Mouse (Mus musculus) hindbrain, embryonic 10.5 days (tissue): Measurements from ENCODE around the gene Plgrkt. TPM values are rescaled to one million over a fixed set of nuclear protein-coding genes. Genes with fewer than 3 reads are reported as not detected.

ENCODE experiments used
- DNase-seq: peaks from one replicate; pipeline ENCODE4 v3.0.0-alpha.2; 2017; ENCODE audit warnings: low spot score
- H3K27ac ChIP-seq: fragments of 300-500 bp; sonication (generic); 2 replicates; pipeline ENCODE4 v1.5.1; 2016; ENCODE audit warnings: mild to moderate bottlenecking, moderate library complexity
- H3K27me3 ChIP-seq: fragments of 300-500 bp; sonication (generic); 2 replicates; pipeline ENCODE4 v1.6.1; 2016; ENCODE audit warnings: mild to moderate bottlenecking; ENCODE audit not compliant: poor library complexity, insufficient read depth, severe bottlenecking
- H3K36me3 ChIP-seq: fragments of 300-500 bp; sonication (generic); 2 replicates; pipeline ENCODE4 v1.6.1; 2016; ENCODE audit warnings: mild to moderate bottlenecking, moderate library complexity
- H3K4me1 ChIP-seq: fragments of 300-500 bp; sonication (generic); replicated peaks from 2 replicates; pipeline ENCODE4 v1.6.1; 2016; ENCODE audit warnings: mild to moderate bottlenecking
- H3K4me3 ChIP-seq: fragments of 300-500 bp; sonication (generic); 2 replicates; pipeline ENCODE4 v1.5.1; 2016; ENCODE audit warnings: mild to moderate bottlenecking, moderate library complexity
- H3K9me3 ChIP-seq: fragments of 300-500 bp; sonication (generic); 2 replicates; pipeline ENCODE4 v1.6.1; 2016; ENCODE audit warnings: mild to moderate bottlenecking, moderate library complexity
- WGBS: fragments of 180-500 bp; shearing (Covaris S2); methylation state at CpG from one replicate; pipeline ENCODE4 v1.1.7; 2016; 5-methylcytosine and 5-hydroxymethylcytosine counted together
- polyA plus RNA-seq: library from polyadenylated mRNA; unstranded; fragments of >200 nt; fragmentation: Nextera tagmentation; extraction: Ambion mirVana; gene quantifications from 2 replicates; pipeline ENCODE4 v1.2.1, GENCODE M21; 2016

Gene Plgrkt
- polyA plus RNA-seq, 1 experiment from 2014 or later, result 57.3 TPM

- H3K4me1 ChIP-seq, result 0 out of 2 replicates have a peak, but pooled peaks cover 6% of the 10 kb centered on the region
- peaks cover 8% of the 10 kb centered on the region for H3K9me3 ChIP-seq
- 91% methylated on average over 4 of the region's 4 CpGs for WGBS
- no peaks in the 10 kb centered on the region for H3K27me3 ChIP-seq
- H3K27ac ChIP-seq, result no peak overlapping the region
- no peak overlapping the region for H3K4me3 ChIP-seq
- H3K36me3 ChIP-seq, result no peaks in the 10 kb centered on the region
- no peak for DNase-seq
Measured at GRCm38 (mm10) chr19:29399786-29400185, 32.6 kb upstream of the Plgrkt start.

GRCm38 (mm10) chr19:29396353-29396752 is 29.2 kb upstream of the Plgrkt start:
- no peak for DNase-seq
- 89% methylated on average over 1 of the region's 1 CpGs for WGBS

GRCm38 (mm10) chr19:29394721-29395120 is 27.5 kb upstream of the Plgrkt start:
- Histone ChIP-seq H3K27ac (no peak overlapping the region), H3K36me3 (no peaks in the 10 kb centered on the region), H3K9me3 (peaks cover 8% of the 10 kb centered on the region), H3K4me3 (no peak overlapping the region), H3K4me1 (no peaks in the 10 kb centered on the region), H3K27me3 (no peaks in the 10 kb centered on the region)
- DNase-seq, result no peak
- 95% methylated on average over 2 of the region's 2 CpGs for WGBS

More at GRCm38 (mm10) chr19:29396353-29396752, 29.2 kb upstream of the Plgrkt start:
- Histone ChIP-seq H3K4me3 (no peak overlapping the region), H3K9me3 (peaks cover 8% of the 10 kb centered on the region), H3K4me1 (no peaks in the 10 kb centered on the region), H3K27ac (no peak overlapping the region), H3K36me3 (no peaks in the 10 kb centered on the region), H3K27me3 (no peaks in the 10 kb centered on the region)

- no peaks in the 10 kb centered on the region for H3K36me3 ChIP-seq
- WGBS, result 89% methylated on average over 9 of the region's 9 CpGs
- no peak for DNase-seq
- no peak overlapping the region for H3K27ac ChIP-seq
- H3K4me1 ChIP-seq, result no peaks in the 10 kb centered on the region
- H3K4me3 ChIP-seq, result no peak overlapping the region
- H3K27me3 ChIP-seq, result no peaks in the 10 kb centered on the region
- peaks cover 4% of the 10 kb centered on the region for H3K9me3 ChIP-seq
Measured at GRCm38 (mm10) chr19:29393333-29393732, 26.1 kb upstream of the Plgrkt start.

GRCm38 (mm10) chr19:29391279-29391678 is 24.1 kb upstream of the Plgrkt start:
- Histone ChIP-seq H3K27me3 (no peaks in the 10 kb centered on the region), H3K27ac (no peak overlapping the region), H3K4me1 (no peaks in the 10 kb centered on the region), H3K9me3 (no peaks in the 10 kb centered on the region), H3K4me3 (no peak overlapping the region), H3K36me3 (no peaks in the 10 kb centered on the region)
- no peak for DNase-seq
- WGBS, result 76% methylated on average over 4 of the region's 4 CpGs

- Histone ChIP-seq H3K9me3 (no peaks in the 10 kb centered on the region), H3K27ac (no peak overlapping the region), H3K27me3 (no peaks in the 10 kb centered on the region), H3K4me1 (no peaks in the 10 kb centered on the region), H3K36me3 (no peaks in the 10 kb centered on the region), H3K4me3 (no peak overlapping the region)
- DNase-seq, result no peak
- WGBS, result 84% methylated on average over 5 of the region's 5 CpGs
Measured at GRCm38 (mm10) chr19:29390483-29390882, 23.3 kb upstream of the Plgrkt start.

GRCm38 (mm10) chr19:29388818-29389217 is 21.6 kb upstream of the Plgrkt start:
- no peak for DNase-seq
- no peaks in the 10 kb centered on the region for H3K9me3 ChIP-seq
- no peaks in the 10 kb centered on the region for H3K4me1 ChIP-seq
- no peaks in the 10 kb centered on the region for H3K27me3 ChIP-seq
- H3K36me3 ChIP-seq, result no peaks in the 10 kb centered on the region
- H3K4me3 ChIP-seq, result no peak overlapping the region
- H3K27ac ChIP-seq, result no peak overlapping the region
- WGBS, result 87% methylated on average over 1 of the region's 1 CpGs

- H3K4me1 ChIP-seq, result no peaks in the 10 kb centered on the region
- no peak overlapping the region for H3K4me3 ChIP-seq
- 90% methylated on average over 4 of the region's 4 CpGs for WGBS
- H3K27me3 ChIP-seq, result no peaks in the 10 kb centered on the region
- H3K9me3 ChIP-seq, result no peaks in the 10 kb centered on the region
- H3K36me3 ChIP-seq, result no peaks in the 10 kb centered on the region
- DNase-seq, result no peak
- no peak overlapping the region for H3K27ac ChIP-seq
Measured at GRCm38 (mm10) chr19:29385822-29386221, 18.6 kb upstream of the Plgrkt start.

- Histone ChIP-seq H3K9me3 (no peaks in the 10 kb centered on the region), H3K27ac (no peak overlapping the region), H3K27me3 (no peaks in the 10 kb centered on the region), H3K36me3 (no peaks in the 10 kb centered on the region), H3K4me1 (no peaks in the 10 kb centered on the region), H3K4me3 (no peak overlapping the region)
- no peak for DNase-seq
- WGBS, result 90% methylated on average over 6 of the region's 6 CpGs
Measured at GRCm38 (mm10) chr19:29384994-29385393, 17.8 kb upstream of the Plgrkt start.

- DNase-seq, result no peak
- 88% methylated on average over 9 of the region's 9 CpGs for WGBS
- Histone ChIP-seq H3K4me1 (no peaks in the 10 kb centered on the region), H3K27me3 (no peaks in the 10 kb centered on the region), H3K36me3 (no peaks in the 10 kb centered on the region), H3K9me3 (no peaks in the 10 kb centered on the region), H3K27ac (no peak overlapping the region), H3K4me3 (no peak overlapping the region)
Measured at GRCm38 (mm10) chr19:29384412-29384811, 17.2 kb upstream of the Plgrkt start.

GRCm38 (mm10) chr19:29383368-29383767 is 16.2 kb upstream of the Plgrkt start:
- H3K4me3 ChIP-seq, result no peak overlapping the region
- H3K4me1 ChIP-seq, result no peaks in the 10 kb centered on the region
- no peak for DNase-seq
- 92% methylated on average over 5 of the region's 5 CpGs for WGBS
- no peaks in the 10 kb centered on the region for H3K27me3 ChIP-seq
- no peak overlapping the region for H3K27ac ChIP-seq
- no peaks in the 10 kb centered on the region for H3K36me3 ChIP-seq
- H3K9me3 ChIP-seq, result no peaks in the 10 kb centered on the region

GRCm38 (mm10) chr19:29379839-29380603 is 12.8 kb upstream of the Plgrkt start:
- no peaks in the 10 kb centered on the region for H3K27me3 ChIP-seq
- WGBS, result 91% methylated on average over 14 of the region's 14 CpGs
- H3K4me1 ChIP-seq, result no peaks in the 10 kb centered on the region
- no peak for DNase-seq
- no peaks in the 10 kb centered on the region for H3K36me3 ChIP-seq
- no peak overlapping the region for H3K27ac ChIP-seq
- H3K9me3 ChIP-seq, result no peaks in the 10 kb centered on the region
- H3K4me3 ChIP-seq, result no peak overlapping the region

- Histone ChIP-seq H3K36me3 (no peaks in the 10 kb centered on the region), H3K4me3 (no peak overlapping the region), H3K27ac (no peak overlapping the region), H3K9me3 (no peaks in the 10 kb centered on the region), H3K4me1 (no peaks in the 10 kb centered on the region), H3K27me3 (no peaks in the 10 kb centered on the region)
- WGBS, result 73% methylated on average over 3 of the region's 3 CpGs
- no peak for DNase-seq
Measured at GRCm38 (mm10) chr19:29376382-29376781, 9.2 kb upstream of the Plgrkt start.

GRCm38 (mm10) chr19:29374947-29375346 is 7.8 kb upstream of the Plgrkt start:
- no peaks in the 10 kb centered on the region for H3K36me3 ChIP-seq
- 87% methylated on average over 9 of the region's 9 CpGs for WGBS
- H3K27ac ChIP-seq, result no peak overlapping the region
- H3K4me1 ChIP-seq, result no peaks in the 10 kb centered on the region
- no peak for DNase-seq
- no peaks in the 10 kb centered on the region for H3K27me3 ChIP-seq
- no peak overlapping the region for H3K4me3 ChIP-seq
- no peaks in the 10 kb centered on the region for H3K9me3 ChIP-seq
